Mouse (Mus musculus): ENCODE results near the gene Elf2. TPM values are rescaled to one million over a fixed set of nuclear protein-coding genes. Genes with fewer than 3 reads are reported as not detected.

Elf2 gene
- polyA plus RNA-seq, 1 experiment, result 21.2 TPM

DNA sequence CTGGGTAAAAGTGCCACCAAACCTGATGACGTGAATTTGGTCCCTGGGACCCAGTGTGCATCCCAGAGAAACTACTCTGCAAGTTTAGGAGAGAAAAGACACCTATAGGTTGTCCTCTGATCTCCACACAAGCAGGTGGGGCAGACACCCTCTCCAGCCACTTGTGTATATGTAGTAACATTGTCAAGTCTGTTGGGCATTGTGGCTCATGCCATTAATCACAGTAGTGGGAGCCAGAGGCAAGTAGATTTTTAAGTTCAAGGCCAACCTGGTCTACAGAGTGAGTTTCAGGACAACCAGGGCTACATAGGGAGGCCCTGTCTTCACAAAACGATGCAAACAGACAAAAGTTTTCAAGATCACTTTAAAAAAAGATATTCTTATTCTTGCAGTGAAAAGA, 31.4 kb upstream of the Elf2 start:
- Histone ChIP-seq H3K36me3 (ENCODE audit: control insufficient read depth, insufficient read depth, low read length) (no peaks in the 10 kb centered on the region), H3K4me3 (ENCODE audit: low read depth, low read length) (no peak overlapping the region), H3K4me1 (ENCODE audit: control insufficient read depth, insufficient read depth, insufficient read length, low read length) (no peaks in the 10 kb centered on the region), H3K27ac (ENCODE audit: insufficient read depth, low read depth, low read length) (no peak overlapping the region), H3K27me3 (ENCODE audit: control insufficient read depth, insufficient read depth, low read length) (no peaks in the 10 kb centered on the region)
- WGBS, result 82% methylated on average over 2 of the region's 2 CpGs
- TF ChIP-seq CTCF (IDR thresholded peaks at IDR 0.05; ENCODE audit: extremely low read depth, insufficient read length, insufficient replicate concordance, low read depth, low read length) (no peak), POLR2A (IDR thresholded peaks at IDR 0.05; ENCODE audit: low read depth, low read length) (no peak)

GRCm38 (mm10) chr3:51368011-51368410, 27.5 kb upstream of the Elf2 start:
- no peak for TF ChIP-seq POLR2A (IDR thresholded peaks at IDR 0.05; ENCODE audit: low read depth, low read length)
- TF ChIP-seq CTCF (IDR thresholded peaks at IDR 0.05; ENCODE audit: extremely low read depth, insufficient read length, insufficient replicate concordance, low read depth, low read length), result no peak
- no peak overlapping the region for H3K4me3 ChIP-seq (ENCODE audit: low read depth, low read length)
- H3K4me1 ChIP-seq (ENCODE audit: control insufficient read depth, insufficient read depth, insufficient read length, low read length), result peaks cover 3% of the 10 kb centered on the region; the same call in 1 of the 2 replicates
- no peaks in the 10 kb centered on the region for H3K27me3 ChIP-seq (ENCODE audit: control insufficient read depth, insufficient read depth, low read length)
- WGBS, result 54% methylated on average over 4 of the region's 4 CpGs
- no peaks in the 10 kb centered on the region for H3K36me3 ChIP-seq (ENCODE audit: control insufficient read depth, insufficient read depth, low read length)
- no peak overlapping the region for H3K27ac ChIP-seq (ENCODE audit: insufficient read depth, low read depth, low read length)

- H3K4me1 ChIP-seq (ENCODE audit: control insufficient read depth, insufficient read depth, insufficient read length, low read length), result peaks cover 3% of the 10 kb centered on the region
- H3K4me3 ChIP-seq (ENCODE audit: low read depth, low read length), result no peak overlapping the region
- H3K27ac ChIP-seq (ENCODE audit: insufficient read depth, low read depth, low read length), result no peak overlapping the region
- WGBS, result 55% methylated on average over 4 of the region's 4 CpGs
- H3K27me3 ChIP-seq (ENCODE audit: control insufficient read depth, insufficient read depth, low read length), result no peaks in the 10 kb centered on the region
- TF ChIP-seq CTCF (IDR thresholded peaks at IDR 0.05; ENCODE audit: extremely low read depth, insufficient read length, insufficient replicate concordance, low read depth, low read length) (no peak), POLR2A (IDR thresholded peaks at IDR 0.05; ENCODE audit: low read depth, low read length) (no peak)
- no peaks in the 10 kb centered on the region for H3K36me3 ChIP-seq (ENCODE audit: control insufficient read depth, insufficient read depth, low read length)
These were observed 26.5 kb upstream of the Elf2 start for GRCm38 (mm10) chr3:51366926-51367325.

DNA sequence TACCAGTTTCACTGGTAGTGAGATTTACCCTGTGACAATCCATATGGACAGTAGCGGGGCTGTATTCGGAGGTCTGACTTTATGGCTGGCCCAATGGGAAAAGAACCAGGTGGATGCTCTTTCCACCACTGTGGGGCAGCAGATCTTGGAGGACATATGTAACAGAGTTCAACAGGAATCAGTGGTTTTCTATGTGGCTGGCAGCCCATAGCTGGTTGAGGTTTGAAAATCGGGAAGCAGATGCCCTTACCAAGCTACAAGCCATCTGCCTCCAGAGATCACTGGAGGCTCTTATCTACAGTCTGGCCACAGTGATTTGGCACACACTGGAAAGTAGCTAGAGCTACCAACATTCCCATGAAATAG, 25.0 kb upstream of the Elf2 start:
- TF ChIP-seq POLR2A (IDR thresholded peaks at IDR 0.05; ENCODE audit: low read depth, low read length) (no peak), CTCF (IDR thresholded peaks at IDR 0.05; ENCODE audit: extremely low read depth, insufficient read length, insufficient replicate concordance, low read depth, low read length) (no peak)
- Histone ChIP-seq H3K27ac (ENCODE audit: insufficient read depth, low read depth, low read length) (no peak overlapping the region), H3K27me3 (ENCODE audit: control insufficient read depth, insufficient read depth, low read length) (no peaks in the 10 kb centered on the region), H3K4me1 (ENCODE audit: control insufficient read depth, insufficient read depth, insufficient read length, low read length) (peaks cover 3% of the 10 kb centered on the region), H3K36me3 (ENCODE audit: control insufficient read depth, insufficient read depth, low read length) (no peaks in the 10 kb centered on the region), H3K4me3 (ENCODE audit: low read depth, low read length) (no peak overlapping the region)
- 4% methylated on average over 3 of the region's 3 CpGs for WGBS

DNA sequence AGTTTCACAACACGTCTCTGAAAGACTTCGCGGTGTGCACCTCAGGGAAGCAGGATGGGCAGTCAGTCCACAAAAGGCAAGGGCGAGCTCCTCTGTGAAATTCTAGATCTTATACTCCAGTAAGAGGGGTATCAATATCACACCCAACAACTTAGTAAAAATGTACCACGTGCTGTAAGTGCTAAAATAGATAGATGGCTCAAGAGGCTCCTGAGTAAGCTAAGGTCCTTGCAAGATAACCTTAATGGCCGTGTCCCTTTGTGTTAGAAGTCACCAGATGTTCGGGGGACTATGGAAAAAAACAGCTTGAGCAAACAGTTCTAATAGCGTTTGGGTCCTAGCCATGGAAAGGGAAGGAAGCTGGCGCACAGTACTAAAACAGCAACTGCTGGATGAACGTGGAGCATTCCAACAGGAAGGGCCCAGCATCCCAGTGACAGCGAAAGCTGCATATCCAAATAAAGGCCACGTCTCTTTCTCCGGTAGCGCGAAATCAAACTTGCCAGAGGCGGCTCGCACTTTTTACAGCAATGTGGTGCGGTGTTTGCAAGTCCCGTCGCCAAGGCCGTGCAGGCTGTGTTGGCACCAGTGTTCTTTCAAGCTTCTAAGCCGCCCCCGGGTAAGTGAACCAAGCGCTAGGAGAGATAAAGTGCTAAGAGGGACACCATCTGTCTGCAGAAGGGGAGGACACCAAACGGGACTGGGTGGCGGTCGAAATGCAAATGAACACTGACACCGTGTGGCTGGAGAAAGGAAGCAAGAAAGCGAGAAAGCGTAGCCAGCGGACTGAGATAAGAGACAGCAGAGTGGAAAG, 24.4 kb upstream of the Elf2 start:
- no peak overlapping the region for H3K27ac ChIP-seq (ENCODE audit: insufficient read depth, low read depth, low read length)
- no peaks in the 10 kb centered on the region for H3K27me3 ChIP-seq (ENCODE audit: control insufficient read depth, insufficient read depth, low read length)
- H3K4me3 ChIP-seq (ENCODE audit: low read depth, low read length), result peak overlapping the region; percentile 67
- WGBS, result 7% methylated on average over 31 of the region's 31 CpGs
- peaks cover 3% of the 10 kb centered on the region for H3K4me1 ChIP-seq (ENCODE audit: control insufficient read depth, insufficient read depth, insufficient read length, low read length)
- H3K36me3 ChIP-seq (ENCODE audit: control insufficient read depth, insufficient read depth, low read length), result no peaks in the 10 kb centered on the region
- TF ChIP-seq CTCF (IDR thresholded peaks at IDR 0.05; ENCODE audit: extremely low read depth, insufficient read length, insufficient replicate concordance, low read depth, low read length), result peak; percentile 84; the same call in 1 of the 2 replicates
- TF ChIP-seq POLR2A (IDR thresholded peaks at IDR 0.05; ENCODE audit: low read depth, low read length), result no peak

DNA sequence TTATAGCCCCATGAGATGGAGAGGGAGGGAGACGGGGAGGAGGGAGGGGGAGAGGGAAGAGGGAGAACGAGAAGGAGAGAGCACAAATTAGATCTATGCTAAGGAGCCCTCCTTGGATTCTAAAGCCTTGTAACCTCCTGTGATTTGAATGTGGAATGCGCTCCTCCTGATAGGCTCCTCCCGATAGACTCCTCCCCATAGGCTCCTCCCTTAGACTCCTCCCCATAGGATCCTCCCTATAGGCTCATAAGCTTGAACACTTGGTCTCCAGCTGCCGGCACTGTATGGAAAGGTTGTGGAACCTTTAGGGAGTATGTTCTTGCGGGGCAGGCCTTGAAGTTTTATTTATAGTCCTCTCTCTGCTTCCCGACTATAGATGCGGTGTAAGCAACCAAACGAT, 20.6 kb upstream of the Elf2 start:
- Histone ChIP-seq H3K4me3 (ENCODE audit: low read depth, low read length) (no peak overlapping the region), H3K4me1 (ENCODE audit: control insufficient read depth, insufficient read depth, insufficient read length, low read length) (peaks cover 3% of the 10 kb centered on the region), H3K36me3 (ENCODE audit: control insufficient read depth, insufficient read depth, low read length) (no peaks in the 10 kb centered on the region), H3K27ac (ENCODE audit: insufficient read depth, low read depth, low read length) (no peak overlapping the region), H3K27me3 (ENCODE audit: control insufficient read depth, insufficient read depth, low read length) (no peaks in the 10 kb centered on the region)
- TF ChIP-seq CTCF (IDR thresholded peaks at IDR 0.05; ENCODE audit: extremely low read depth, insufficient read length, insufficient replicate concordance, low read depth, low read length) (no peak), POLR2A (IDR thresholded peaks at IDR 0.05; ENCODE audit: low read depth, low read length) (no peak)
- 46% methylated on average over 9 of the region's 9 CpGs for WGBS

DNA sequence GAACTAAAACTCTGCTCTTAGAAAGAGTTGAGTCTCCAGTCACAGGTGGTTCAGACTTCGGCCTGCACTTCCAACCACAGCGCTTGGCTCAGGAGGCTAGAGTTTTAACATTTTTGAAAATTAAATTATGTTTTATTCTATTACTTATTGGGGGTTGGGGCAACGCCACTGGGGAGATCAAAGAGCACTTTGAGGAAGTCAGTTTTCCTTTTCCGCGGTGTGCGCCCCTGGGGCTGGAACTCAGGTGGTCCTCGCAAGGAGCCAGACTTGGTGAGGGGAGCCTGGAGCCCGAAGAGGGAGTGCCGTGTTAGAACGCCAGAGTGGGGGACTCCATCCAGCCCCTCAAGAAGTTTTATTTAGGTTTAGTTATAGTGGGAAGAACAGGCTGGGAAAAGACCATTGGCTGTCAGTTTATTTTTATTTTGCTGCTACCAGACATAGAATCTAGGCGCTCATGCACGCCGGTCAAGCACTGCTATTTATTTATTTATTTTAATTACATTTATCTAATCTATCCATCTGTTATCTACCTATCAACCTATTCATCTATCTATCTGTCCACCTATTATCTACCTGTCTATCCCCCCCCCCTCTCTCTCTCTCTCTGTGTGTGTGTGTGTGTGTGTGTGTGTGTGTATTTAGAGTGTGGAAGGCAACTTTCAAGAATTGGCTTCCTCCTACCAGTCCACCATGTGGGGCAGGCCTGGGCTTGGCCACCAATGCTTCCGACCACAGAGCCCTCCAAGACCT, 19.3 kb upstream of the Elf2 start:
- no peaks in the 10 kb centered on the region for H3K36me3 ChIP-seq (ENCODE audit: control insufficient read depth, insufficient read depth, low read length)
- H3K4me3 ChIP-seq (ENCODE audit: low read depth, low read length), result no peak overlapping the region
- 65% methylated on average over 14 of the region's 14 CpGs for WGBS
- no peaks in the 10 kb centered on the region; the same call in none of the 2 replicates for H3K4me1 ChIP-seq (ENCODE audit: control insufficient read depth, insufficient read depth, insufficient read length, low read length)
- H3K27ac ChIP-seq (ENCODE audit: insufficient read depth, low read depth, low read length), result no peak overlapping the region
- TF ChIP-seq POLR2A (IDR thresholded peaks at IDR 0.05; ENCODE audit: low read depth, low read length) (no peak), CTCF (IDR thresholded peaks at IDR 0.05; ENCODE audit: extremely low read depth, insufficient read length, insufficient replicate concordance, low read depth, low read length) (no peak)
- H3K27me3 ChIP-seq (ENCODE audit: control insufficient read depth, insufficient read depth, low read length), result no peaks in the 10 kb centered on the region
